Mouse (Mus musculus) thymus, postnatal 36 days (tissue): ENCODE data around the gene Tmem221.
A peak's percentile ranks its signal among the peaks of the same experiment; 100 is the strongest.

Source experiments
- DNase-seq, 2 experiments: peaks; one replicate each; pipeline ENCODE4 v3.0.0; 2022; ENCODE audit warnings: mixed read lengths in 2 of 2

Gene Tmem221

DNA sequence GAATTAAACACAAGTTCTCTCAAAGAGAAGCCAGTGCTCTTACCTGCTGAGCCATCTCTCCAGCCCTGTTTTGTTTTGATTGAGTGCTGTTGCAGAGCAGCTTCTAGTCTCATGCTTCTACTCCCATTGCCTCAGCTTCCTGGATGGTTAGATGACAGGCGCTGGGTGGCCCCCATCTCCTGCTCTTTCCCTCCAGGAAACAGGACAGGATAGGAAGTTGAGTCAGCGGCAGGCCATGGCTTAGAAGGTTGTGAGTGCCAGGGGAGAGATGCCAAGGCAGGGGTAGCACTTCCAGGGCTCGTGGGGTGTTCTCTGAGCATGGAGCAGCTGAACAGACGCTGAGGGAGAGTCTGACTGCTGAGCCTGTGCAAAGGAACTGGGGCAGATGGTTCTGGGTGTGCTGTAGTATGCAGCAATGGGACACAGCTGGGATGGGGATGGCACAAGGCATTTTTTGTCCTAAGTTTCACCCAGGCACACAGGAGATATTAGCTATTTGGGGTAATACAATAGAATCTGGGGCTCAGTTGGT lies 19.3 kb upstream of the Tmem221 start:
- DNase-seq: no peak

- no peak for DNase-seq
These were observed 16.3 kb upstream of the Tmem221 start for GRCm38 (mm10) chr8:71575020-71575419.

GRCm38 (mm10) chr8:71574426-71574825 lies 15.8 kb upstream of the Tmem221 start:
- no peak for DNase-seq

DNA sequence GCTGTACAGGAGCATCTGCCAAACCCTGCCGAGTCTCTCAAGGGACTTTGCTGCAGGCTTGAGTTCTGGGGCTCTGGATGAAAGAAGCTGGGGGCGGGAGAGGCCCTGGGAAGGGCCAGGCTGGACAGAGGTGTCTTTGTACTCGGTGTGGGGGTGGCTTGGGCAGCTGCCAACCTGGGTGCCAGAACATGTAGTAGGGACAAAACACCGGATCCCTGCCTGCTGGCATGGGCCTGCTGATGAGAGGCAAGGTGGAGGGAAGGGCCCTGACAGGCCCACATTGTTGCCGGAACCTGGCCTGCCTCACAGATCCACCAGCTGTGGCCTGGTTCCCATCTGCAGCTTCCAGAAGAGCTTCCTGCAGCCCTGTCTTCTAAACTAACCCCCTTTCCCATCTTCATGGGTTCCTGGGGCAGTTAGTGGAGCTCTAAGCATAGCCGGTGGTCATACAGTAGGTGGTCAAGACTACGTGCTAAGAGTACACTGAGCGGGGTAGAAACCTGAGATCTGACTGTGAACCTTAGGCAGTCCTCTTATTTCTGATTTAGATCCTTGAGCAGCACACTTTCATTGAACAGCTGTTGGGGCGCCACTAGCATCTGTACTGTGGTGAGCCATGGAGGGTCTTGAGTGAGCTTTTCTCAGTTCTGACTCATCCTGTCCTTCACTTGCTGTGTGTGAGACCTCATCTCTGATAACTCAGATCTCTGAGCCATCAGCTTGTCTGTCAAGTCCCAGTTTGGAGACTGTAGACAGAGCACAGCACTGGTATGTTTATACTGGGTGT lies 14.4 kb upstream of the Tmem221 start:
- DNase-seq: no peak

DNA sequence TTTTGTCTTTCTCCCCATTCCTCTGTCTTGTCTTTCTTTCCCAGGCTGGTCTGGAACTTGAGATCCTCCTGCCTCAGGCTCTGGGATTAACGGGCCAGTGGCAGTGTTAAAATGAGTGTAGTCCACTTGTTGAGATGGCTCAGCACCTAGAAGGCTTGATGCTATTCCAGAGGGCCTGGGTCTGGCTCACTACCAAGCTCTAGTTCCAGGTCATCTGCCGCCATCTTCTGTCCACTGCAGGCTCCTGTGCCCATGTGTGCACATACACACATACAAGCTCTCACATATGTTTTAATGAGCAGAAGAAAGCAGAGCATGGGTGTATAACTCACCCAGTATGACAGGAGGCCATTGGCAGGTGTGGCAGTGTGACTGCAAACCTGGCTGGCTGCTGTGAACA lies 13.4 kb upstream of the Tmem221 start:
- no peak for DNase-seq

DNA sequence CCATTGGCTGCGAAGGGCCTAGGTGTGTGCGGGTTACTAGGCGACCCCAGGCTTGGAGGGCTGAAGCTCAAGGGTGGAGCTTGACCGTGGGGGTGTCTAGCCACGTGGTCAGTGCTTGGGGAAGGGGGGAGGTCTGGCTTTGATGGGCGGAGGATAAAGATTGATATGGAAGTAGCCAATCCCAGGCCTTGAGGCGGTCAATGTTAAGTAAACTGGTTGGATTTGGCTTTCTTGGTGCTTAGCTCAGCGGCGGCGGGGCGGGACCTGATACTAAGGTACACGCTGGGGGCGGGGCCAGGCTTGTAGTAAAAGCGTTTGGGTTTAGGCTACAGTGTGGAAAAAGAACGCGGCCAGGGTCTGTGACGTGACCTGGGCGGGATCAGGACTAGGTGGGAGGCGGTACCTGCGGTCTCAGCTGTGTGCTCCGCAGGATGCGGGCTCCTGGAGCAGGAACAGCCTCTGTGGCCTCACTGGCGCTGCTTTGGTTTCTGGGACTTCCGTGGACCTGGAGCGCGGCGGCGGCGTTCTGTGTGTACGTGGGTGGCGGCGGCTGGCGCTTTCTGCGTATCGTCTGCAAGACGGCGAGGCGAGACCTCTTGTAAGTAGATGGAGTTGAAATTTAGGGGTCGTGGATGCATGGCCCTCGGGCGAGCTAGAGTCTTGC lies 11.8 kb upstream of the Tmem221 start:
- DNase-seq: peak; percentile 85 to 91

DNA sequence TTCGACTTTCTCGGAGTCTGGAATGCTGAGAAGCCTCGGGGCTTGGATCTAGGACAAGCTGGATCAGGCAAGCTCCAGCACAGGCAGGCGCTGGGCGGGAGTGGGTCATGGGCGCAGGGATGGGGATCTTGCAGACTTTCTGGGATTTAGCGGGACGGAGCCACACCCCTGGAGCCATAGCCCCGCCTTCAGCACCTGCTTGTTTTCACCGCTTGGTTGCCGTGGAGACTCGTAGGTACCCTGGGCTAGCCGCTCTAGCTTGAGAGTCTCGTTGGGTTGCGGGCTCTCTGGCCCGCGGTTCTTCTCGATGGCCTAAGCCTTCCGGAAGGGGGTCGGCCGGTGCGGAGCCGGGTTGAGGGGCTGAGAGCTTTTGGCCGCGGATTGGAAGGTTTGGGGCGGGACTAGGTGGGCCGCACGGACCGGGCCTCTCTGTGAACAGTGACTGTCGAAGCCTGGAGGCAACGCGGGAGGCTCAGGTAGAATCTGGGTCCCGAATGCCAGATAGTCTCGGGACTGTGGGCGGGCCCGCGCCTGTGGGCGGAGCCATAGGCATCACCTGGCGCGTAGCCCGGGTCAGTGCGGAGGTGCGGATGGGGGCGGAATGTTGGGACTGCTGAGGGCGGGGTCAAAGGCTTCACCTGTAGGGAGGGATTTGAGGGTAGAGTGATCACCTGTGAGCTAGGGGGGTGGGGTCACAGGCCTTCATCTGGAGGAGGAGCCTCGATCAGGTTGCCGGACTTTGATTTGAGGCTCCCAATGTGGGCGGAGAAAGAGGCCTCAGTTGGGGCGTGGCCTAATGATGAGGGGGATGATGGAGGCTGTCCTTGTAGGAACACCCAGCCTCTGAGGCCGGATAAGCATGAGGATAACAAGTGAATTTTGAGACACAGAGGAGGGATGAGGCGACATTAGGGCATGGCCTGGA lies 11.0 kb upstream of the Tmem221 start:
- DNase-seq: peak; percentile 54 to 67

GRCm38 (mm10) chr8:71568941-71569340 lies 10.3 kb upstream of the Tmem221 start:
- DNase-seq: no peak

DNA sequence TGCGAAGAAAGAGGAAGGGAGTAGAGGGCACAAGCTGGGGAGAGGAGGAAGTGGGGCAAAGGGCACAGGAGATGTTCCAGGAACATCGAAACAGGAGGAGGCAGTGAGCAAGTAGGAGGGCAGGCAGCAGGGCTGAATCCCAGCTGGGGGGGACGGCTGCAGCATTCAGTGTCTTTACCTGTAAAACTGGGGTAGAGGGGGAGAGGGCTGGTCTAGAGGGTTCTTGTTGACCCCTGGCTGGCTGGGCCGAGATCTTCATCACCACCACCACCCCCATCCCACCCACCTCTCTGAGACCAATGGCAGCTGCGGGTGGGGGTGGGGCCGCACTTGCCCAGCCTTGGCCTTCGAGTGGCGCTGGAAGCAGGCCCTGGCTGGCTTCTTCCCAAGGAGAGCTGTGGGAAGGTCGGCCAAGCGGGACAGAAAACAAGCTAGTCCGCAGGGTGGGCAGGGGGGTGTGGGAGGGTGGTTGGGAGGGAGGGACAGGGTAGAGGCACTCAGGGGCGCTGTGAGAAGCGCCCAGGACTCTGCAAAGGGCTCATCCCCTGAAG lies 9.8 kb upstream of the Tmem221 start, which contains the start of gene Slc27a1:
Gene Slc27a1, plus strand, starts transcription at position 496 of the 551 bp plus-strand sequence.
- DNase-seq: no peak

GRCm38 (mm10) chr8:71567587-71567986 lies 8.9 kb upstream of the Tmem221 start:
- DNase-seq: no peak

- DNase-seq: no peak
These were observed 7.8 kb upstream of the Tmem221 start, which contains the start of gene Nxnl1 for GRCm38 (mm10) chr8:71566501-71566900. Gene Nxnl1 (minus strand): TSS chr8:71566601.

DNA sequence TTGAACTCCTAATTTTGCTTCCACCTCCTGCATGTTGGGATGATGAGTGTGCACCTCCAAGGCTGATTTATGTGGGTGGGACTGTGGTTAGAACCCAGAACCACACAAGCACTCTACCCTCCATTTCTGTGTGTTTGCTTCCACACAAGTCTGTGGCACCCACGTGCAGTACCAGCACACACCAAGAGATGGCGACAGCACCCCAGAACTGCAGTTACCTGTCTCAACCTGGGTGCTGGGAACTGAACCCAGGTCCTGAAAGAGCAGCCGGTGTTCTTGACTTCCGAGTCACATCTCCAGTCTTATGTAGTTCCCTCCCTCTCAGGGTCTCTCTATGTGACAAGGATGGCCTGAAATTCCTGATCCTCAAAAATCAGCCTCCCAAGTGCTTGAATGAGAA lies 5.3 kb upstream of the Tmem221 start:
- no peak for DNase-seq

GRCm38 (mm10) chr8:71562751-71563150 lies 4.1 kb upstream of the Tmem221 start:
- DNase-seq: peak; percentile 83 to 86

DNA sequence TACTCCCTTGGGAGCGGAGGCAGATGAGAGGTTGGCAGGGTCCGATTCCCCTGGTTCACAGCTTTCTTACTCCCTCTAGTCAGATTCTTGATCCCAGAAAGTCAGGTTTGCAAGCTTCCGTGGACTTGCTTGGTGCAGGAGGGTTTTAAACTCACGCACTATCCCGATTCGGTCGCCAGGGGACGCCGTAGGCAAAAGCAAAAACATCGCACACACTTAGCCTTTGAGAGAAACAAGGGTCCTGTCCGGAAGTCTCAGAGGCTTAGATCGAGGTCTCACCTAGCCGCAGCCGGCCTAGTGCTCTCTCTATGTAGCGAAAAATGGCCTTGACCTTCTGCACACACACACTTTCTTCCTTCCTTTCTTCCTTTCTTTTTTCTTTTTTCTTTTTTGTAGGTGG lies 2.7 kb upstream of the Tmem221 start:
- peak; percentile 71 to 72 for DNase-seq

- no peak for DNase-seq
These were observed 2.1 kb upstream of the Tmem221 start for GRCm38 (mm10) chr8:71560765-71561164.

- no peak for DNase-seq
These were observed 1.4 kb upstream of the Tmem221 start for GRCm38 (mm10) chr8:71560071-71560470.

GRCm38 (mm10) chr8:71558958-71559690 lies 453 bp upstream of the Tmem221 start:
- DNase-seq: peak; percentile 83 to 86

GRCm38 (mm10) chr8:71554644-71555043 lies 4.0 kb downstream of the Tmem221 start:
- no peak for DNase-seq

GRCm38 (mm10) chr8:71554001-71554400 lies 4.7 kb downstream of the Tmem221 start:
- no peak for DNase-seq

GRCm38 (mm10) chr8:71552770-71553169 lies 5.9 kb downstream of the Tmem221 start:
- no peak for DNase-seq

- DNase-seq: peak; percentile 25 to 66
These were observed 7.9 kb downstream of the Tmem221 start for GRCm38 (mm10) chr8:71550754-71551153.

GRCm38 (mm10) chr8:71547590-71547989 lies 11.1 kb downstream of the Tmem221 start:
- DNase-seq: peak; percentile 65 to 82
